Mouse (Mus musculus): Measurements from ENCODE around the gene Spats2l. TPM values are rescaled to one million over a fixed set of nuclear protein-coding genes. Genes with fewer than 3 reads are reported as not detected.

The Spats2l gene
- total and polyA plus RNA-seq, 3 experiments = 0.09 to 0.77 (median 0.34) TPM

DNA sequence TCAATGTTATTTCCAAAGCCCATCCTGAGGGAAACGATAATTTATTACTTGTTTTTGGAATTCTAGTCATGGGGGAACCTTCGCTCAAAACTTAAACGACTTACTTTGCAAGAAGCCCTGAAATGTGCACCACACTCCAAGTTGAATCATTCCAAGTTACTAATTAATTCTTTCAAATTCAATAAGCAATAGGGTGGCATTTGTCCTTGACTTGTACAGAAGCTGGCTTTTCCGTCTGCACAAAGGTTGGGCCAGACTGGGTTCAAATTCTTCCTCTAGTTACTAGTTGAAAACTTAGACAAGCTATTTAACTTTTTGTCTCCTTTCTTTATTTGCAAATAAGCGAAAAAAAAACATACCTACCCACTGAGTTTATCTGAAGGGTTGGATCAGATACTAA lies 636 bp upstream of the Spats2l start:
- no peaks in the 10 kb centered on the region for H3K79me2 ChIP-seq (replicated peaks; ENCODE audit: control insufficient read depth, extremely low read depth, insufficient read depth, poor library complexity, severe bottlenecking)
- dilution Hi-C loops (cut with MboI; ENCODE audit: extremely low pct_ligation_motif_present, extremely low pct_unique_long_range_greater_than_20kb, low sequenced_read_pairs) = no loop called here
- peaks cover 0 to 4% of the 10 kb centered on the region in 2 experiments; a peak in 2 of 4 replicates for H3K4me1 ChIP-seq (ENCODE audit: control insufficient read depth in 1 of 2, insufficient read depth in 2 of 2)
- H3K9me3 ChIP-seq (replicated peaks; ENCODE audit: low read length) = peaks cover 14% of the 10 kb centered on the region
- H3K9ac ChIP-seq (ENCODE audit: insufficient read depth, low read depth) = no peak overlapping the region
- no peak for TF ChIP-seq ETS1 (conservative IDR thresholded peaks at IDR 0.05; ENCODE audit: low read depth, low read length)
- no peak for TF ChIP-seq CHD1 (IDR thresholded peaks at IDR 0.05; ENCODE audit: low read depth, low read length)
- TF ChIP-seq HCFC1 (IDR thresholded peaks at IDR 0.05; ENCODE audit: low read depth, low read length) = no peak
- TF ChIP-seq BHLHE40 (IDR thresholded peaks at IDR 0.05; ENCODE audit: low read depth, low read length) = no peak
- no peak for TF ChIP-seq ZNF384 (IDR thresholded peaks at IDR 0.05; ENCODE audit: low read depth, low read length)
- TF ChIP-seq UBTF (IDR thresholded peaks at IDR 0.05; ENCODE audit: low read depth, low read length) = no peak
- no peak for TF ChIP-seq KAT2A (IDR thresholded peaks at IDR 0.05; ENCODE audit: insufficient replicate concordance, low read length)
- H3K4me3 ChIP-seq (replicated peaks in 1 of 3; ENCODE audit: low read depth in 2 of 3, low read length in 2 of 3, poor library complexity in 1 of 3) = no peak overlapping the region
- H3K4me2 ChIP-seq (ENCODE audit: insufficient read depth, low read depth, poor library complexity, severe bottlenecking) = no peak overlapping the region
- no peaks in the 10 kb centered on the region for H3K27me3 ChIP-seq (replicated peaks)
- H3K36me3 ChIP-seq (replicated peaks in 1 of 2; ENCODE audit: control insufficient read depth in 1 of 2, insufficient read depth in 1 of 2, low read length in 1 of 2) = no peaks in the 10 kb centered on the region
- H3K27ac ChIP-seq (ENCODE audit: insufficient read depth, low read depth) = no peak overlapping the region
- DNase-seq (ENCODE audit: extremely low read depth) = no peak
- in situ Hi-C loops (cut with MboI; ENCODE audit: low pct_ligation_motif_present, low pct_unique_long_range_greater_than_20kb, low sequenced_read_pairs) = no loop called here

DNA sequence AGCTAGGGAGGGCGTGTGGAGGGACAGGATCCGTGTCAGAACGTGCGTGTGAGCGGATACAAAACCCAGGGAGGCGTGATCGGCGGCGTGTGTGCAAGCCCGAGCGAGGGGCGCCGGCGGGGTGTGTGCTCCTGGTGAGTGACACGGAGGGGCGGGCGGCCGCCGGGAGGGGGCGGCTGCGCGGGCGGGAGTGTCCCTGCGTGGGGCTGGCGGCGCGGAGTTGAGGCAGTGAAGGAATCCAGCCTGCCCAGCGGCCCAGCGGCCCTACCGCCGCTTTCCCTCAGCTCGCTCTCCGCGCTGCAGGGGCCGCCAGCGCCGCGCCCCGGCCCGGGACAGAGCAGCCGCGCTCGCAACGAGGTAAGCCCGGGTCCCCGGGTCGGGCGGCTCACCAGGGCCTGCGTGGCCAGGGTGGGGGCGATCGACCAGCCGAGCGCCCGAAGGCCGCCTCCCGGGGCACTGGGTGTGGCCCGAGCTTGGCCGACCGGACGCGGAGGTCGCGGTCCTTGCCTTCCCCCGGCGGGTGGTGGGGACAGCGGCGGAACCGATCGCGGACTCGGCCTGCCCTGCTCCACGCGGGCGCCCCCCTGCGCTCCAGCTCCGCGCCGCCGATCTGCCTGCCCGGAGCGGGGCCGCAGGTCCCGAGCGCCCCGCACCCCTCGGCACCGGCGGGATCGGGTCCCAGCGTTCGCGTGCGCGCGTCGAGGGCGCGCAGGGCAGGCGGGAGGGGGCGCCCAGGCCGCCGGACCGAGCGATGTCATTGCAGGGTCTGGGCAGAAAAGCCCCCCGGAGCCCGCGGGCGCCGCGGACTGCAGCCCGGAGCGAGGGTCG lies 920 bp downstream of the Spats2l start:
- Histone ChIP-seq H3K9ac (ENCODE audit: insufficient read depth, low read depth) (peak overlapping the region; percentile 9; the same call in 1 of the 2 replicates), H3K9me3 (replicated peaks; ENCODE audit: low read length) (peaks cover 14% of the 10 kb centered on the region), H3K4me3 (replicated peaks in 1 of 3; ENCODE audit: low read depth in 2 of 3, low read length in 2 of 3, poor library complexity in 1 of 3) (peak overlapping the region in 2 of 3 experiments; percentile 45 to 51), H3K27me3 (replicated peaks) (no peaks in the 10 kb centered on the region), H3K27ac (ENCODE audit: insufficient read depth, low read depth) (no peak overlapping the region), H3K79me2 (replicated peaks; ENCODE audit: control insufficient read depth, extremely low read depth, insufficient read depth, poor library complexity, severe bottlenecking) (no peaks in the 10 kb centered on the region), H3K36me3 (replicated peaks in 1 of 2; ENCODE audit: control insufficient read depth in 1 of 2, insufficient read depth in 1 of 2, low read length in 1 of 2) (no peaks in the 10 kb centered on the region), H3K4me2 (ENCODE audit: insufficient read depth, low read depth, poor library complexity, severe bottlenecking) (peak overlapping the region; percentile 60), H3K4me1 (ENCODE audit: control insufficient read depth in 1 of 2, insufficient read depth in 2 of 2) (no peaks in the 10 kb centered on the region)
- no peak for DNase-seq (ENCODE audit: extremely low read depth)
- dilution Hi-C loops (cut with MboI; ENCODE audit: extremely low pct_ligation_motif_present, extremely low pct_unique_long_range_greater_than_20kb, low sequenced_read_pairs) = no loop called here
- TF ChIP-seq TCF12 (IDR thresholded peaks at IDR 0.05; ENCODE audit: low read depth, low read length) = peak; percentile 8; the same call in 1 of the 2 replicates
- no peak for TF ChIP-seq E2F4 (IDR thresholded peaks at IDR 0.05; ENCODE audit: insufficient replicate concordance, low read depth, low read length)
- in situ Hi-C loops (cut with MboI; ENCODE audit: low pct_ligation_motif_present, low pct_unique_long_range_greater_than_20kb, low sequenced_read_pairs) = no loop called here

DNA sequence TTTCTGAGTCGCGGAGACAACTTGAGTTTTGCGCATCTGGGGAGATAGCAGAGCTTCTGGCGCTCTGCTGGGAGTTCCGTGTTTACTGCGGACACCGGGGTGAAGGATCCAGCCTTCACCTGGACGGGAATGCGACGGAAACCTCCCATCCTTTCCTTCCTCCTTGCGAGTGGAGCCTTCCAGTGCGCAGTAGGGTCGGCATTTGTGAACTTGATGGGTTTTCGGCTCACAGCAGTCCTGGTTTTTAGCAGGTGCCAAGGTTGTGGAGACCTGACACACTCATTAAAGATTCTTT lies 1.5 kb downstream of the Spats2l start:
- Histone ChIP-seq H3K36me3 (replicated peaks in 1 of 2; ENCODE audit: control insufficient read depth in 1 of 2, insufficient read depth in 1 of 2, low read length in 1 of 2) (no peaks in the 10 kb centered on the region), H3K79me2 (replicated peaks; ENCODE audit: control insufficient read depth, extremely low read depth, insufficient read depth, poor library complexity, severe bottlenecking) (no peaks in the 10 kb centered on the region), H3K27me3 (replicated peaks) (no peaks in the 10 kb centered on the region), H3K9me3 (replicated peaks; ENCODE audit: low read length) (peaks cover 14% of the 10 kb centered on the region), H3K4me2 (ENCODE audit: insufficient read depth, low read depth, poor library complexity, severe bottlenecking) (peak overlapping the region; percentile 60), H3K9ac (ENCODE audit: insufficient read depth, low read depth) (no peak overlapping the region), H3K4me3 (replicated peaks in 1 of 3; ENCODE audit: low read depth in 2 of 3, low read length in 2 of 3, poor library complexity in 1 of 3) (peak overlapping the region in 2 of 3 experiments; percentile 45 to 51), H3K27ac (ENCODE audit: insufficient read depth, low read depth) (no peak overlapping the region), H3K4me1 (ENCODE audit: control insufficient read depth in 1 of 2, insufficient read depth in 2 of 2) (no peaks in the 10 kb centered on the region)
- dilution Hi-C loops (cut with MboI; ENCODE audit: extremely low pct_ligation_motif_present, extremely low pct_unique_long_range_greater_than_20kb, low sequenced_read_pairs) (no loop called here), in situ Hi-C loops (cut with MboI; ENCODE audit: low pct_ligation_motif_present, low pct_unique_long_range_greater_than_20kb, low sequenced_read_pairs) (no loop called here)
- no peak for TF ChIP-seq TBP (conservative IDR thresholded peaks at IDR 0.05; ENCODE audit: low read depth, low read length)
- no peak for TF ChIP-seq HCFC1 (IDR thresholded peaks at IDR 0.05; ENCODE audit: low read depth, low read length)
- TF ChIP-seq RCOR1 (conservative IDR thresholded peaks at IDR 0.05; ENCODE audit: low read depth, low read length) = no peak
- TF ChIP-seq ZNF384 (IDR thresholded peaks at IDR 0.05; ENCODE audit: low read depth, low read length) = no peak
- no peak for TF ChIP-seq MYC (IDR thresholded peaks at IDR 0.05; ENCODE audit: low read depth, low read length)
- TF ChIP-seq SMC3 (IDR thresholded peaks at IDR 0.05; ENCODE audit: low read depth, low read length) = no peak
- TF ChIP-seq BHLHE40 (IDR thresholded peaks at IDR 0.05; ENCODE audit: low read depth, low read length) = no peak
- no peak for TF ChIP-seq NELFE (IDR thresholded peaks at IDR 0.05; ENCODE audit: low read depth, low read length)
- no peak for DNase-seq (ENCODE audit: extremely low read depth)

All from CH12.LX (cell line).